Mouse (Mus musculus) urinary bladder, postnatal 25 days (tissue): ENCODE data around the gene Nlrx1.

Source experiments
- DNase-seq: peaks from one replicate; pipeline ENCODE4 v3.0.0; 2022; ENCODE audit warnings: low spot score

Gene Nlrx1

DNA sequence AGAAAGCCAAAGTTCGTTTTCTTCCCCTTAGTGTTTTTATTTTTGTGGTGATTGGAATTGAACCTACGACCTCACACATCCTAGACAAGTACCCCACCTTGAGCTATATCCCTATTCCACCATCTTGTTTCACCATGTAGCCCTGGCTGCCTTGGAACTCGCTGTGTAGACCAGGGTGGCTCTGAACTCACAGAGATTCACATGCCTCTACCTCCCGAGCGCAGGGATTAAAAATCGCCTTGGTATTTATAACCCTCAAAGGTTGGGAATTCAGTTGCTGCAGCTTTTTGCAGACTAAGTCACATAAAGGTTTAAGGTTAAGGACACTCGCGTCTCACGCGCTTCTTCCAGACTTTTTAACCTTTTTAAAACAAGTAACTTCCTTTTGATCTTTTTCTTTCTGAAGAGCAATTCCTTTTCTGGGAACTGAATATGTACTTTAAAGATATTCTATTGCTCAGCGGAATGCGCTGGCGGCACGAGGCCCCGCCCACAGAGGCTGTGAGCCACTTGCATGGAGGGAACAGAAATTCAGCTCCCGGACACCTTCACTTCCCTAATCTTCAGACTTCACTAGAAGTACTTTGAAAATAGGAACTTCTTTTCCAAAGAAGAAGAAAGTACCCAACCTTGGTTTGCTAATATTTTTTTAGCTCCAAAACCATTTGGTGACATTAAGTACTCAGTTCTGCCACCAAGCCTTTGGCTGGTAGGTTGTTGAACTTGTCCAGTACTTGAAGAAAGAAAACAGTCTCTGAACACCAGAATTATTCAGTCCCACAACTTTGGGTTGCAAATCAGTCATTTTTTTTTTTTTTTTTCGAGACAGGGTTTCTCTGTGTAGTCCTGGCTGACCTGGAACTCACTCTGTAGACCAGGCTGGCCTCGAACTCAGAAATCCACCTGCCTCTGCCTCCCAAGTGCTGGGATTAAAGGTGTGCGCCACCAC lies 33.6 kb downstream of the Nlrx1 start:
- no peak for DNase-seq

DNA sequence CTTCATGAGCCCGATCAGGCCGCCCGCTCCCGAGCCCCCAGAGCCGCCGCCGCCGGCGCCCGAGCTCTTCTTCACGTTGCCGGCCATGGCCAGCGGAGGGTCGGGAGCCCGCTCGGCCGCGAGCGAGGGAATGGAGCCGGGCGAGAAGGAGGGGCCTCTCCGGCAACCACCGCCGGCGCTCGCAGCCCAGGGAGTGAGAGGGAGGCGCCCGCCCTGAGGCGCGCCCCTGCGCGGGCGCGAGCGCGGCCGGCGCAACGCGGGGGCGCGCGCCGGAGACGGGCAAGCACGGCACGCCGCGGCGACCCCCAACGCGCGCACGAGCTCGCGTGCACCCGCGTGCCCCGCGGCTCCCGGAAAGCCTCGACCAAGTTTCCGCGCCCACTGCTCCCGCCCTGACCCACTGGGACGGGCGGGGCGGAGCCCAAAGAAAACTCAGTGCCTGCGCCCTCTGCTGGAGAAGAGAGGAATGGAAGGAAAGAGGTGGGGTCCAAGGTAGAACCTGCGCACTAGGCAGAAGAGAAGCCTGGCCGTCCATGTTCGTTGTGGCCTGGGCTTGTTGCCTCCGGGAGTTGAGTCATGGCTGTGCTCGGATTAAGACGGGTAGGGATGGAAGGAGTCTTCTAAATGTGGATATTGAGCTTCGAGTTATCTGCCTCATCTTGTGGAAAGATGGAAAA lies 34.5 kb downstream of the Nlrx1 start, which contains the start of gene Cbl:
TSS of gene Cbl (minus strand) at position 248 of the 677 bp plus-strand sequence.
- peak; percentile 98 for DNase-seq

GRCm38 (mm10) chr9:44233021-44233801 lies 35.2 kb downstream of the Nlrx1 start:
- DNase-seq = no peak

DNA sequence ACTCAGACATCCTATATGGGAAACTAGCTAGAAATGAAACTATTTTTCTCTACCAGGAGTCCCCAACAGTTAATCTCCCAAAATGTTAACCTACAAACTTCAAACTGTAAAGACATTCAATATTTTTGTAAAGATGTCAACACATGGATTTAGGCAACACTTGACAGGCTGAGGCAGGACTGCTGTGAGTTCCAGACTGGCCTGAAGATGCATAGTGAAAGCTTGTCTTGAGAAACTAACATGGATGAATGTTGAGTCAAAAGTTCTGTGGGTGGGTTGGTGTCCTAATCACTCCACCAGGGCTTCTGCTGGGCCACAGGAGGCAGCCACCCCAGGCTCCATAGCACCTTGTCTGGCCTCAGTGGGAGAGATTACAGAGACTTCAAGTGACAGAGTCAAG lies 36.8 kb downstream of the Nlrx1 start:
- DNase-seq = no peak

DNA sequence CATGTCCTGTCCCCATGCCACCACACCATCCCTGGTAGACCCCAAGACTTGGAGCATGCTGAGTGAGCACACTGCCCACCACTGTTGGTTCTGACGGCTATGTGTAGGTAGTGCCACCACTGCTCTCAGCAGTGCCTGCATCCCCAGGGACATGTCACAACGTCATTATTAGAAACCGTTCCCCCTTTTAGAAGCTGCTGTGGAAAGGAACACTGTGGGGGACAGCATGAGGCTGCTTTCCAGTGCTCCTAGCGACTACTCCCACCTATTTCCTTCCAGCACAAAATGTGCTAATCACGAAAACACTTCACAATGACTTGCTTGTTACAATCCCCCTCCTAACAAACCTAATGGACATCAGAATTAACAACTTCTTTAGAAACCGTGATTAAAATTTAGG lies 42.4 kb downstream of the Nlrx1 start:
- DNase-seq = no peak

- no peak for DNase-seq
Observed at GRCm38 (mm10) chr9:44213538-44213937, 54.9 kb downstream of the Nlrx1 start.

- DNase-seq = no peak
Observed at GRCm38 (mm10) chr9:44212406-44212805, 56.0 kb downstream of the Nlrx1 start.

GRCm38 (mm10) chr9:44209416-44209815 lies 59.0 kb downstream of the Nlrx1 start:
- no peak for DNase-seq

DNA sequence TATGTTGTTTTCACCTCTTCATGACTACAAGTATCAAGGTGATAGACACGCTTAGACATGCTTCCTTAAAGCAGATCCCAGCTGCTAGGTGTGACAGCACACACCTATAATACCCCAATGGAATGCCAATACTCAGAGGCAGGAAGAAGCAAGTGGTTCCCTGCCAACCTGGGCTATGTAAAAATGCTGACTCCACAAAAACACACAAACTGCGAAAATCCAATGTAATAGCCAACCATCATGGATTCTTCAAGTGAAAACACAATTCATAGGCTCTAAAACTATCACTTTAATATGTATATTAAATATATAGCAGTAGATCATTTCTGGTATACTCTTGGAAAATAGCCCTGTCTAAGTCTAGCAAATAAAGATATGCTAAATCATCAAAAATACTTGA lies 60.6 kb downstream of the Nlrx1 start:
- DNase-seq = no peak
